30 mouse cellular contexts compared by ENCODE assay signal in genomic region chr5:110763890-110764289, GRCm38 (mm10).
"Had no signal": no experiment of that assay in that cellular context is flagged by ENCODE, and none has a peak within 500 bp of the region (broad histone marks: within the 10 kb centered on the region; RNA-seq: fewer than 3 reads in every experiment).

No protein-coding gene starts in this region.

- H3K36me3 ChIP-seq: limb, embryonic 15.5 days; lung, embryonic 15.5 days; midbrain, embryonic 13.5 days; midbrain, embryonic 15.5 days; neural tube, embryonic 12.5 days had no signal

- H3K27ac ChIP-seq: left cerebral cortex, adult 2 months; limb, embryonic 10.5 days; limb, embryonic 12.5 days; limb, embryonic 13.5 days; limb, embryonic 15.5 days; liver, embryonic 13.5 days; liver, embryonic 14.5 days; liver, embryonic 15.5 days; lung, embryonic 15.5 days; macrophage; midbrain, embryonic 10.5 days; midbrain, embryonic 12.5 days; midbrain, embryonic 13.5 days; midbrain, embryonic 15.5 days; neural tube, embryonic 12.5 days had no signal

- DNase-seq: layer of hippocampus, postnatal 36 days; left cerebral cortex, postnatal 4 days; liver, embryonic 13.5 days; lung, adult 18-20 months; lung, adult 2 months; lung, embryonic 14.5 days; lung, postnatal 10 days; lung, postnatal 14 days; lung, postnatal 36 days; lung, postnatal 4 days; midbrain, embryonic 14.5 days had no signal

- H3K9ac ChIP-seq: limb, embryonic 12.5 days; limb, embryonic 13.5 days; limb, embryonic 15.5 days; liver, embryonic 13.5 days; liver, embryonic 14.5 days; liver, embryonic 15.5 days; lung, embryonic 14.5 days; lung, embryonic 15.5 days; midbrain, embryonic 12.5 days; midbrain, embryonic 13.5 days; midbrain, embryonic 15.5 days; neural tube, embryonic 12.5 days had no signal

- H3K4me2 ChIP-seq: limb, embryonic 12.5 days; limb, embryonic 13.5 days; limb, embryonic 15.5 days; liver, embryonic 13.5 days; liver, embryonic 15.5 days; lung, embryonic 14.5 days; lung, embryonic 15.5 days; midbrain, embryonic 11.5 days; midbrain, embryonic 12.5 days; midbrain, embryonic 13.5 days; midbrain, embryonic 15.5 days; neural tube, embryonic 12.5 days had no signal

- H3K9me3 ChIP-seq: limb, embryonic 10.5 days; limb, embryonic 12.5 days; limb, embryonic 13.5 days; limb, embryonic 15.5 days; liver, embryonic 13.5 days; liver, embryonic 15.5 days; lung, embryonic 15.5 days; megakaryocyte, embryonic 14.5 days; midbrain, embryonic 10.5 days; midbrain, embryonic 12.5 days; midbrain, embryonic 13.5 days; midbrain, embryonic 15.5 days; neural tube, embryonic 12.5 days had no signal

- H3K4me3 ChIP-seq: left cerebral cortex, adult 2 months; limb, embryonic 10.5 days; limb, embryonic 12.5 days; limb, embryonic 13.5 days; limb, embryonic 15.5 days; liver, embryonic 13.5 days; liver, embryonic 15.5 days; lung, embryonic 15.5 days; megakaryocyte, embryonic 14.5 days; midbrain, embryonic 10.5 days; midbrain, embryonic 12.5 days; midbrain, embryonic 13.5 days; midbrain, embryonic 15.5 days; myocyte; neural tube, embryonic 12.5 days had no signal

- ATAC-seq: lung, postnatal 0 days; midbrain, embryonic 13.5 days; midbrain, embryonic 15.5 days; midbrain, embryonic 16.5 days had no signal

- H3K27me3 ChIP-seq: limb, embryonic 12.5 days; limb, embryonic 13.5 days; limb, embryonic 15.5 days; liver, embryonic 13.5 days; liver, embryonic 15.5 days; lung, embryonic 15.5 days; megakaryocyte, embryonic 14.5 days; midbrain, embryonic 12.5 days; midbrain, embryonic 13.5 days; midbrain, embryonic 15.5 days; neural tube, embryonic 12.5 days had no signal
